Mouse (Mus musculus) monocyte, adult 5-6 weeks (primary cell): ENCODE results near the gene Chrnb2. TPM values are rescaled to one million over a fixed set of nuclear protein-coding genes. Genes with fewer than 3 reads are reported as not detected.
"Not testable (repeated sequence)": the region's sequence is repeated elsewhere in the genome, so short reads cannot be mapped to it uniquely, and the experiment has no call there.

Source experiments
- ATAC-seq: fragments of 153-309, 156-312 bp; replicated peaks from 2 replicates; pipeline ENCODE4 v1.8.0; 2017; ENCODE audit warnings: mild to moderate bottlenecking; ENCODE audit not compliant: low TSS enrichment, insufficient number of reproducible peaks, severe bottlenecking, poor library complexity, low FRiP score
- total RNA-seq: library from RNA; stranded (forward); fragments of 200-1000, 200-491, 200-594 nt; gene quantifications from 3 replicates; pipeline ENCODE4 v1.2.3, GENCODE M21; 2017

Gene Chrnb2
- 1.2 to 1.6 TPM (median 1.3 TPM) in 3 replicates for total RNA-seq

- peak; percentile 76 for ATAC-seq
These were observed at the start of gene Chrnb2 for GRCm38 (mm10) chr3:89764119-89764724. Gene Chrnb2, minus strand, starts transcription at chr3:89764632.

- no peak for ATAC-seq
These were observed 49.6 kb upstream of the Chrnb2 start for GRCm38 (mm10) chr3:89814051-89814450.

GRCm38 (mm10) chr3:89812166-89812565 lies 47.7 kb upstream of the Chrnb2 start:
- no peak for ATAC-seq

GRCm38 (mm10) chr3:89810841-89811240 lies 46.4 kb upstream of the Chrnb2 start:
- no peak for ATAC-seq

GRCm38 (mm10) chr3:89808638-89809037 lies 44.2 kb upstream of the Chrnb2 start:
- ATAC-seq = no peak

- no peak for ATAC-seq
These were observed 43.4 kb upstream of the Chrnb2 start for GRCm38 (mm10) chr3:89807881-89808280.

- peak; percentile 64 for ATAC-seq
These were observed 42.7 kb upstream of the Chrnb2 start for GRCm38 (mm10) chr3:89807171-89807570.

- ATAC-seq = no peak; the same call in 1 of the 2 replicates
These were observed 42.3 kb upstream of the Chrnb2 start for GRCm38 (mm10) chr3:89806751-89807150.

GRCm38 (mm10) chr3:89805179-89805578 lies 40.7 kb upstream of the Chrnb2 start:
- ATAC-seq = no peak

GRCm38 (mm10) chr3:89802876-89803275 lies 38.4 kb upstream of the Chrnb2 start:
- no peak for ATAC-seq

- peak; percentile 93 for ATAC-seq
These were observed 37.0 kb upstream of the Chrnb2 start for GRCm38 (mm10) chr3:89801507-89801847.

- ATAC-seq = no peak
These were observed 36.5 kb upstream of the Chrnb2 start for GRCm38 (mm10) chr3:89800774-89801506.

GRCm38 (mm10) chr3:89800078-89800477 lies 35.6 kb upstream of the Chrnb2 start:
- ATAC-seq = not testable (repeated sequence)

- no peak for ATAC-seq
These were observed 35.0 kb upstream of the Chrnb2 start for GRCm38 (mm10) chr3:89799476-89799875.

GRCm38 (mm10) chr3:89798518-89798917 lies 34.1 kb upstream of the Chrnb2 start:
- no peak for ATAC-seq

- peak; percentile 92 for ATAC-seq
These were observed 31.9 kb upstream of the Chrnb2 start for GRCm38 (mm10) chr3:89796358-89796757.

- no peak for ATAC-seq
These were observed 31.3 kb upstream of the Chrnb2 start for GRCm38 (mm10) chr3:89795746-89796145.

- ATAC-seq = no peak
These were observed 30.2 kb upstream of the Chrnb2 start for GRCm38 (mm10) chr3:89794616-89795015.

- ATAC-seq = no peak
These were observed 24.4 kb upstream of the Chrnb2 start for GRCm38 (mm10) chr3:89788680-89789352.

- ATAC-seq = no peak
These were observed 21.8 kb upstream of the Chrnb2 start for GRCm38 (mm10) chr3:89786275-89786674.
